Mouse (Mus musculus) heart, embryonic 16.5 days (tissue): ENCODE data around the gene Ppfia1. TPM values are rescaled to one million over a fixed set of nuclear protein-coding genes. Genes with fewer than 3 reads are reported as not detected.

Experiments used
- ATAC-seq: fragments of 200-750 bp; cut with Nextera tagmentation; replicated peaks from 2 replicates; pipeline ENCODE4 v1.8.0; 2017; ENCODE audit warnings: moderate number of reproducible peaks; ENCODE audit not compliant: insufficient read depth, low FRiP score; ENCODE audit errors: extremely low read depth
- H3K27ac ChIP-seq: fragments of 300-500 bp; sonication (generic); 2 replicates; pipeline ENCODE4 v1.5.1; 2014; ENCODE audit warnings: mild to moderate bottlenecking, low read length, control low read depth, moderate library complexity
- H3K27me3 ChIP-seq: fragments of 300-500 bp; sonication (generic); 2 replicates; pipeline ENCODE4 v1.6.1; 2014; ENCODE audit warnings: low read length, mixed read lengths; ENCODE audit not compliant: control insufficient read depth, insufficient read depth
- H3K36me3 ChIP-seq: fragments of 300-500 bp; sonication (generic); 2 replicates; pipeline ENCODE4 v1.6.1; 2014; ENCODE audit not compliant: control insufficient read depth, insufficient read depth
- H3K4me1 ChIP-seq: fragments of 300-500 bp; sonication (generic); 2 replicates; pipeline ENCODE4 v1.6.1; 2014; ENCODE audit warnings: low read length, mixed read lengths; ENCODE audit not compliant: control insufficient read depth, insufficient read depth
- H3K4me2 ChIP-seq: fragments of 300-500 bp; sonication (generic); 2 replicates; pipeline ENCODE4 v1.6.1; 2014; ENCODE audit warnings: low read depth, mild to moderate bottlenecking, control low read depth, low read length
- H3K4me3 ChIP-seq: fragments of 300-500 bp; sonication (generic); 2 replicates; pipeline ENCODE4 v1.5.1; 2014; ENCODE audit warnings: mild to moderate bottlenecking, control low read depth, low read length
- H3K9ac ChIP-seq: fragments of 300-500 bp; sonication (generic); 2 replicates; pipeline ENCODE4 v1.6.1; 2014; ENCODE audit warnings: low read length, control low read depth
- H3K9me3 ChIP-seq: fragments of 300-500 bp; sonication (generic); replicated peaks from 2 replicates; pipeline ENCODE4 v1.6.1; 2016; ENCODE audit warnings: low read length; ENCODE audit not compliant: control insufficient read depth
- WGBS: fragments of 180-500 bp; shearing (Covaris S2); extraction: QIAGEN DNeasy Blood & Tissue Kit; methylation state at CpG from one replicate; pipeline ENCODE4 v1.1.7; 2014; 5-methylcytosine and 5-hydroxymethylcytosine counted together
- polyA plus RNA-seq: library from polyadenylated mRNA; unstranded; fragments of >200 nt; fragmentation: Nextera tagmentation; extraction: Ambion mirVana; gene quantifications from 2 replicates; pipeline ENCODE4 v1.2.1, GENCODE M21; 2015

The Ppfia1 gene
- polyA plus RNA-seq, 1 experiment from 2014 or later, result 27.8 TPM

GRCm38 (mm10) chr7:144438811-144439210, 114.7 kb downstream of the Ppfia1 start:
- WGBS, result 98% methylated on average over 7 of the region's 7 CpGs
- no peak for ATAC-seq
- no peaks in the 10 kb centered on the region for H3K4me1 ChIP-seq
- no peak overlapping the region for H3K27ac ChIP-seq
- no peak overlapping the region for H3K4me3 ChIP-seq
- H3K4me2 ChIP-seq, result no peak overlapping the region
- H3K36me3 ChIP-seq, result peaks cover 57% of the 10 kb centered on the region
- H3K9ac ChIP-seq, result no peak overlapping the region
- H3K27me3 ChIP-seq, result no peaks in the 10 kb centered on the region
- no peaks in the 10 kb centered on the region for H3K9me3 ChIP-seq

GRCm38 (mm10) chr7:144432920-144433319, 120.6 kb downstream of the Ppfia1 start:
- 51% methylated on average over 2 of the region's 2 CpGs for WGBS
- Histone ChIP-seq H3K4me1 (no peaks in the 10 kb centered on the region), H3K27ac (no peak overlapping the region), H3K9me3 (no peaks in the 10 kb centered on the region), H3K36me3 (peaks cover 20% of the 10 kb centered on the region), H3K27me3 (no peaks in the 10 kb centered on the region), H3K9ac (no peak overlapping the region), H3K4me2 (no peak overlapping the region), H3K4me3 (no peak overlapping the region)
- no peak for ATAC-seq

DNA sequence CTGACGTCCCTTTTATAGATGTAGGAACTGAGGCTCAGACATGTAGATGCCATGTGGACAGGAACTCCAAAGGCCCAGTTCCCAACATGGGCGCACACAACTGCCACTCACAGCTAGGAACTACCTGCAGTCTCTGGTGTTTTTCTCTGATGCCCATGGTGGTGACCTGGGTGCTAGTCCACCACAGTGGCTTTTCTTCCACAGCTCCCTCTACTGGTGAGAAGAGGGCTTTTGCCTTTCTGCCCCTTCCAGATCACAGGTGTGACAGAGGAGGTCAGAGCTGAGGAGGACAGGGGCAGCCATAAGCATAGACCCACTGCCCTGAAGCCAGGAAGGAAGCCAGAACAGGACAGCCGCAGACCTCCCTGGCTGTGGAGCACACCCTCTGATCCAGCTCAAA, 126.1 kb downstream of the Ppfia1 start:
- H3K4me3 ChIP-seq, result no peak overlapping the region
- ATAC-seq, result no peak
- no peaks in the 10 kb centered on the region for H3K36me3 ChIP-seq
- H3K9ac ChIP-seq, result no peak overlapping the region
- no peaks in the 10 kb centered on the region for H3K4me1 ChIP-seq
- no peaks in the 10 kb centered on the region for H3K9me3 ChIP-seq
- WGBS, result 79% methylated on average over 3 of the region's 3 CpGs
- H3K27me3 ChIP-seq, result peaks cover 2% of the 10 kb centered on the region; the same call in 1 of the 2 replicates
- no peak overlapping the region for H3K27ac ChIP-seq
- no peak overlapping the region for H3K4me2 ChIP-seq

Other genes with a start within 250 kb of the Ppfia1 start
- 128 and 132 TPM in 2 replicates for gene Cttn, start 82.7 kb downstream of the Ppfia1 start, polyA plus RNA-seq
- gene Fadd, start 28.7 kb upstream of the Ppfia1 start, polyA plus RNA-seq, result 12.7 and 12.8 TPM in 2 replicates
- gene Ano1, start 198.2 kb upstream of the Ppfia1 start, polyA plus RNA-seq, result 7.3 and 16.0 TPM in 2 replicates